Mouse (Mus musculus) embryo, embryonic 11.5 days (tissue): ENCODE results near the gene Cpne8.
"Not testable (repeated sequence)": the region's sequence is repeated elsewhere in the genome, so short reads cannot be mapped to it uniquely, and the experiment has no call there.

Source experiments
- DNase-seq: peaks from one replicate; pipeline ENCODE4 v3.0.0-alpha.2; 2012; ENCODE audit warnings: low read depth, low spot score

Gene Cpne8

GRCm38 (mm10) chr15:90616116-90616798 lies 63.0 kb downstream of the Cpne8 start:
- DNase-seq, result no peak

DNA sequence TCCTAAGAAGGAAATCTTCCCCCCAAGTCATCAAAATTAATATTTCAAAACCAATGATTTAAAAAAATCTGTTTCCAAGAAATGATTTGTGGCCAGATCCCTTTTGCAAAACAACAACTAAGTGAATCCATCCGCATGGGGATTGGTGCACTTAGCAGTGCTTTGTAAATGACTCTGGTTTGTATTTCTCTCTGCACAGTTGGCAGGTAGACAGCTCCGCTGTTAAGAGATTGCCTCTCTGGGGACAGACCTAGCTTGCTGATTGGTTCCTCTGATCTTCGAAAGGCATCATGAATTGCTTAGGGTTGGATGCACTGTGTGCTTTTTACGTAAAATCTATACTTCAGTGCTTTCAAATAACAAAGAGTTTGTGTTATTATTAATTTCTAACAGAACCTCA lies 68.5 kb downstream of the Cpne8 start:
- DNase-seq, result not testable (repeated sequence)

- DNase-seq, result no peak
These were observed 69.3 kb downstream of the Cpne8 start for GRCm38 (mm10) chr15:90609836-90610415.

- no peak for DNase-seq
These were observed 70.9 kb downstream of the Cpne8 start for GRCm38 (mm10) chr15:90608368-90608767.

- no peak for DNase-seq
These were observed 72.1 kb downstream of the Cpne8 start for GRCm38 (mm10) chr15:90607181-90607580.

DNA sequence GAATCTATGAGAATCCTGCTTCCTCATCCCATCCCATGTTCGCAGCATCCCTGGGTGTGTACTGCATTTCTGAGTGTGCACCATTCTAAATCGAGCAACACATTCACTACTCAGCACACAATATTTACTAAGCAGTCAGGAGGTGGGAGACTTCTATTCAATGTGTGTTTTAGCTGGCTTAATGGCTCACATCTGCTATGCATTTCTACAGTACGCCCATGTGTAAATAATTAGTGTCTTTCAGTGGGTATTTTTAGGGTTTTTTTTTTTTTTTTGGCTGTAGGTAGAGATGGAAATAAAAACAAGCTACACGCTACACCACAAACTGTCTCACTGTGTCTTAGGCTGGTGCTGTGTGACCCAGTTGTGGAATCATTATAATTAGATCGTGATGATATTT lies 75.6 kb downstream of the Cpne8 start:
- DNase-seq, result no peak

DNA sequence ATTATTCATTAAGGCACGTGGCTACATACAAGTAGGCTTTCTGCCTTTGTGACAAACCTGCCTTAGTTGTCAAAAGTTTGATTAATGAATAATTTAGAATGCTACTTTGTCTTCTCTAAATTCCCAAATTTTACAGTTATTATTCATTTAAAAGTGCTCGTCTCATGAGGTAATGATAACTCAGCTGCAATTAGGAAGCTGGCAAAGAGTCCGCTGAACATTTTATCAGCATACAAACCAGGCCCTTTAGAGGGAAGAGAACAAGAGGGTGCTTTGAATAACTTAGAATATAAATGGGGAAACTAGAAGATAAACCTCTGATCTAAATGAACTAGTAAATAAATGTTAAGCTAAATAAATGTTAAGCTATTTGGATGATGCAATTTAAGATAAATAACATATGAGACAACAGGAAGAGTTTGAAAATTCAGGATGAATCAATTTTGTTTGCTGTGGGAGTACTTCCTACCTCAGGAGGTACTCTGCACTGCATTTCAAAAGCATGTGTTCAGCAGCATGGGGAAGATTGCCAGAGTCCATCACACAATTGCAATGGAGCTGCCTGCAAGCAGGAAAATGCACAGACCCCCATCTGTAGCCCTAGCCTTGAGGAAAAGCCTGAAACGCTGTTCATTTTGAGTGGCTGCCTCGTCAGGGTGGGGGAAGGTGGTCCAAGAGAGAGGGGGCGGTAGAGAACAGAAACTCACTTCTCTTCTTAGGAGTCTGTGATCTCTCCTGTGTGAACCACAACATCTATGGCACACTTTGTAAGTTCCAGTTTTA lies 81.3 kb downstream of the Cpne8 start:
- DNase-seq, result no peak

DNA sequence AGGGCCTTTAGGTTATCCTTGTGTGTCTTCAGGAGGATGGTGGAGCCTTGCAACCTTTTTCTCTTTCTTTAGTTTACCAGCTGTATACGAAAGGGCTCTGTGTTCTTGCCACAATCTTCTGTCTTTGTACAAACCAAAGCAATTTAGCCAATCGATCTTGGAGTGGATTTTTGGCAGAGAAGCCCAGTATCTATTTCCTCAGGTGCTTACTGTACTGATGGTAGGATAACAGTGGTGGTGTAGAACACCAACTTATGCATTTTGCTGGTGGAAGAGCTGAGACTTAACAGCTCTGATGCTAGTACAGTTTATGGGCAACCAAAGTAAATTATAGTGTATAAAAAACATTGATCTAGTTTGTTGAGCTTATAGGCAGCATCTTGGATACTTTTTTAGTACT lies 83.6 kb downstream of the Cpne8 start:
- no peak for DNase-seq

- no peak for DNase-seq
These were observed 89.6 kb downstream of the Cpne8 start for GRCm38 (mm10) chr15:90589587-90589986.

DNA sequence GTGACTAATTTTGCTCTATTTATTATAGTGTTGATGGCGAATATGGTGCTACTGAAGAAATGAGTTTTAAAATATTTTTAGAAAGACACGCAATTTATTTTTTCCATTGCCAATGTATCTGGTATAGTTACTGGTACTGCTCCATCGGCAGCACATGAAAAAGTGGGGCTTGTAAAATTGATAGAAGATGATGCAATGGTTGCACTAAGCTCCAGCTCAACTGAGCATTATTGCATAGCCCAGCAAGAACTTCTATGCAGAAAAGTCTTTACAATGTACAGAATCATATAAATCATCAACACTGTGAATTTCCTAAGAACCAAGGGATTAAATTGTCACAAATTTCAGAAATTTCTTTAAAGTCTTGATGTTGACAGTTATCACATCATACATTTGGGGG lies 101.8 kb downstream of the Cpne8 start:
- DNase-seq, result no peak

DNA sequence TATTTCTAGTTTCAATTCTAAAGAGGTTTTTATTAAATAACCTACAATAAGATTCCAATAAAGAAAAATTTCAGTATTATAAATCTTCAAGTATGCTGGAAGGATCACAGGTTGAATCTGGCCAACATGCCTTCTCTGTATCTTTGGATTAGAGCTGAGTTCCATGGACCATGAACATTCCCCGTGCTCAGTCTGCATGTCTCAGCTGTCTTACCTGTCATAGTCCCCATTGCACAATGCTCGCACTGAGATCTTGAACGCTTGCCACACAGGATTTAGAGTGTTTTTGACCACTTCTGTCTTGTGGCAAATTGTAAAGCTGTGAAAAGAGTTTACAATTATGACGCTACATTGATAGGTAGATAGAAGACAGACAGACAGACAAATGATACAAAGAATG lies 110.0 kb downstream of the Cpne8 start:
- no peak for DNase-seq

DNA sequence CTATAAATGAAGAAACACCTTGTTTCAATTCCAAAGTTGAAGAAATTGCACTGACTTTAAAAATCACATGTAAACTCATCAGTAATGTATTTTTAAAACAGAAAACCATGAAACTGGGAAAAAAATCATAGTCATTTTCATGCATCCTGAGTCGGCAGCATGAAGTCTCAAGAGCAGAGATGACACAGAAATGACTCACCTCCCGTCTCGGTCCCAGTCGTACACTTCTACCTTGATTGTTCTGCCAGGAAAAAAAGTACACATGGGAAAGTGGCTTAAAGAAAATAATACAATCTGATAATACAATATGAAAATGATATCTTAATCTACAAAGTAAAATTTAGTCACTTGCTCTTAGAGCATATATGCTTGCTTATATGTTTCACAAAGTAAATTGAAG lies 111.2 kb downstream of the Cpne8 start:
- no peak for DNase-seq

DNA sequence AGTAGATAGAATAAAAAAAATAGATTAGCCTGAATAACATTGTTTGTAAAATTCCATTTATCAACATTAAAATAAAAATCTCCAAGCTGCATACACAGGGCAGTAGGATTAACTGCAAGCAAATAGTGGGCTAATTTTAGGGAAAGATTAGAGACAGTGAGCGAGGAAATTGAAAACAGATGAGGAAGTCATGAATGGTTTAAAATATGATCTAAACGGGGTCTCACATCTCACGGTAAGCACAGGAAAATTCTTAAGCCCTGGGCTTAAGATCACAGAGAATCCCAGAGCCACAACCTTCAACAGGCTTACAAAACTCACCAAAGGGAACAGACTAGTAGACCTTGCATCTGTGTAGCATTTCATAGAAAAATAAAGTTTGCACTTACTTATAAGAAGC lies 115.2 kb downstream of the Cpne8 start:
- DNase-seq, result peak; percentile 20

DNA sequence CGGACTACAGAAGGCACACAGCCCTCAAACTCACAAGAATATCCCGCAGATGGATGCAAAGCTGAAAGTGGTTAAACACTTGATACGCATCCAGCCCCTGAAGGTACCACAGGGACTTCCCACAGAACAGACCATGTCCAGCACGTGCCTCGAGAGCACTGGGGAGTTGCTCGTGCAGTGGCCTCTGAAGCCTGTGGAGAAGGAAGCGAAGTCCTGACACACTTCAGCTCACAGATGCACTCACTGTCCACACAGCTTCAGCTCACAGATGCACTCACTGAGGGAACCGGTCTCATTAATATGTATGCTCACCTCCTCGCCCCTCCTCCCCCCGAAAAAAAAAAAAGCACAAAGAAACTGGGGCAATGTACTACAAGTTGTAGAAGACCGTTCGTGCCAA lies 117.6 kb downstream of the Cpne8 start:
- DNase-seq, result no peak

DNA sequence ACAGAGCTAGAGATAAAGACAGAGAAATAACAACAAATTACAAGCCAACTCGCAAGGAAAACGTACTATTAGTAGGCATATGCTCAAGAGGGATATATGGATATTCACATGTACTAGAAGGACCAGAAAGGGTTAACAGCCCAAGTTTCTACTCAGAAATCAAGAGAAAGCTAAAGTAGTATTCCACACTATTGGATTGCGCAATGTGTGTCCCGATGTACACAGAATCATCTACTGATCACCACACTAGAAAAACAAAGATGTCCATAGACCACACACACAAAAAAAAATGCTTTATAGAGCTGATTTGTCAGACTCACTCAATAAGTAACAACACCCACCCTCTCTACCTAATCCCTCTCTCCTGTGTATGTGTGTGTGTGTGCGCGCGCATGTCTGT lies 130.6 kb downstream of the Cpne8 start:
- DNase-seq, result no peak

DNA sequence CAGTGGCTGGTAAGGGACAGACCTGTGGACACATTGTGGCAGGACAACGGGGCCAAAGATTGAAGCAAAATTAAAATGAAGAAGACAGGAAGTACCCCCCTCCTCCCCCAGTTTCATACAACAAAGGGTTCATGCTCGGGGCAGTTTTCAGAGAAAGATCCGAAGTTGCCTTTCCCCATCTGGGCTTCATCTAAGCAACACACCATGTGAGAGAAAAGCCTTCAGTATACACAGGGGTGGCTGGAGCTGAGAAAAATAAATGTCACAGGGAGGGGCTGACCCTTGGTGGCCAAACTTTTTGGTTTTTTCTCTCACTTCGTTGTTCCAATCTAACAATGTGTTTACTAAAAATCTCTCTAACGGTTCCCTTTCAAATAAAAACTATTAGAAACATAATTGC lies 135.8 kb downstream of the Cpne8 start:
- no peak for DNase-seq

DNA sequence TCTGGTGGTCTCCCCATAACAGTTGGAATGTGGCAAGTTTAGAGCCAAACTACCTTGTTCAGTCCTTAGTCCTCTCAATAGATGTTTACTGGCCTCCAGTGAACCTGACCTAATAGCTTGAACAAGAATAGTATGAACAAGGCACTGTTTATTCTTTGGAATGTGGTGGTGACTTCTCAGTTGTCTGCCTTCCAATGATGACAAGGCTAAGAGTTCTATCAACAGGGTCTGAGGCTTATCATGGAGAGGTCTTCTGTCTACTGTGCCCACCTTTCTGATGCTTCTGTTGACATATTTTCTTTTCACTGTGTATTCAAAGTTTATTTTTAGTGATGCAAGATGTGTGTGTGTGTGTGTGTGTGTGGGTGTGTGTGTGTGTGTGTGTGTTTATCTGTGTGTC lies 137.1 kb downstream of the Cpne8 start:
- no peak for DNase-seq

DNA sequence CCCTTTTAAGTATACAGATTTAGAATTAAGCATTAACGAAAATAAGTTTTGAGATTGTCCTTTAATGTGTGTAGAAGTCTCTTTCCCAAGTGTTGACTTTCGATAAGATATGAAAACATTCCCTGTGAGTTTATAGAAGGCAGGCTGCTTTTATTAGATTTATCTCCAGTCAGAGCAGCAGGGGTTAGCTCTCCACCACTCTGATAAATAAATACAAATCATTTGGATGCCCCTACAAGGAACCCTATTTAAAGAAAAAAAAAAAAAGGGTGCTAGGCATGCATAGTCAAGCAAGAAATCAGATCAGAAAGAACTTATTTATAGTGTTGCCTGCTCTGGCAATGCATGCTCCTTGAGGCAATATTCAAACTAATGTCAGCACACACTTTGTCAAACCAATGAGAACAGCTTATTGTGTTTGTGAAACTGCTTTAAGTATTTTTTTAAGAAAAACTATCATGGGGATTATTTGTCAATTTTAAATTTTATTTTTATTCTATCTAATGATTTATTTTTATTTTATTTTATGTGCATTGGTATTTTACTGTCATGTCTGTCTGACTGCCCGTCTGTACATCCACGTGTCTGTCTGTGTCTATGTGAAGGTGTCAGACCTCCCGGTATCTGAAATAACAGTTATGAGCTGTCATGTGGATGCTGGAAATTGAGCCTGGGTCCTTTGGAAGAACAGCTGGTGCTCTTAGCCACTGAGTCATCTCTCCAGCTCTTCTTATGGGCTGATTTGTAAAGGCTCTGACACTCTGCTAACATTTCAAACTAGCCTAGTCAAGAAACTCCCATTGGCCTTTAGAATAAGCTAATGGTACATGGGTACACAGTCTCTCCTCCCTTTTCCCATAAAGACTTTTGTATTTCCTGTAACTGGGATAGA lies 142.7 kb downstream of the Cpne8 start:
- no peak for DNase-seq

DNA sequence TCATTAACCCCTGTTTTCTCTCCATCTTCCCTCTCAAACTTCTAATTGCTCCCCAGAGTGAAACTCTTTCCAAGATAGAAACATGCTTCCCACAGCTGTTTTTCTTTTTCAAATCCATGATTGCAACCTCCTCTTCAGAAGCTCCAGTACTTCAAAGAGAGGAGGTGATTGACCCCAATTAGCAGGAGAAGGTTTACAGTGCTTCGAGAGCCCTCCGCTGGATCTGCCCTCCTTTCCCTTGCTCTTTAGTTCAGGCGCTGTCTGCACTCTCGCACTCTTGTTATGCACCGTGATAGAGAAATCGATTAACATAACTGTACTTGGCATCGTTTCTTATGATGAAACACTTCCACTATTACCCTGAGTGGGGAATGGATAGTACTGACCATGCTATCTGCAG lies 143.5 kb downstream of the Cpne8 start:
- no peak for DNase-seq

- DNase-seq, result no peak
These were observed 166.5 kb downstream of the Cpne8 start for GRCm38 (mm10) chr15:90512769-90513168.

DNA sequence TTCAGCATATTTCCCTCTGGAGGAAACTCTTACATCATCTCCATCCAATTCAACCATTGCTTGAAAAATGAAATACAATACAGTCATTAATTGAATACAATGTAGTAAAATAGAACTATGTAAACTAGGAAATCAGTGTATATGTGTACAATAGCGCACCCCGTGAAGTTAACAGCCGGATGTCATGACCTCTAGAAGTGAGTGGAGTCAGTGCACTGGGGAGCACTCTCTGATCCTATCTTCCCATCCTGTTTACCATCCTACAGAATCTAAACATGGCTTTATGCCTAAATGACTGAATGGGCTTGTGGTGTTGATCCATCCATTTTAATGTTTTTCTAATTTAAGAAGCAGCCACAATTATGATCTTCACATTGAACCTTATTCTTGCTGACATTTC lies 182.2 kb downstream of the Cpne8 start:
- no peak for DNase-seq

DNA sequence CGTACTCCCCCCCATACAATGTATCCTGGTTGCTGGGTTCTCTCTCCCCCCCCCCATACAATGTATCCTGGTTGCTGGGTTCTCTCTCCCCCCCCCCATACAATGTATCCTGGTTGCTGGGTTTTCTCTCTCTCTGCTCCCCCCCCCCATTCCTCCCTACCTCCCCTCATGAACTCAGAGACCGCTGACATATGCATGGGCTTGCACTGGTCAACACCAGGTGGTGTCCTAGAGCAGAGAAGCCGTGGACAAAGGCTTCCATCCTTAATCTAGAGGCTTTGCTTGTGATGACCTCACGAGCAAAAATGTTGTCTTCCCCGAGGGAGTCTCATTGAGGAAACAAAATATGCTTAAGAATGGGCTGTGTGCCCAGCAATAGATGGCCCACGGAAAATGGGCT lies 187.7 kb downstream of the Cpne8 start:
- no peak for DNase-seq
